Mouse (Mus musculus) megakaryocyte, embryonic 14.5 days (primary cell): ENCODE measurements at regions not wholly inside any gene's neighbourhood (a gene's known extent, or its start where the extent isn't known, plus 50 kb on each side); places are given as distances from the start of the nearest gene placed in this dataset.

Source experiments
- FLI1 ChIP-seq: IDR thresholded peaks from 2 replicates; pipeline ENCODE4 v1.6.1; 2012; ENCODE audit warnings: low read length, inconsistent platforms, mixed read lengths
- GATA1 ChIP-seq: IDR thresholded peaks from 3 replicates; pipeline ENCODE4 v1.6.1; 2012; ENCODE audit warnings: mixed read lengths, low read length, inconsistent platforms, borderline replicate concordance

DNA sequence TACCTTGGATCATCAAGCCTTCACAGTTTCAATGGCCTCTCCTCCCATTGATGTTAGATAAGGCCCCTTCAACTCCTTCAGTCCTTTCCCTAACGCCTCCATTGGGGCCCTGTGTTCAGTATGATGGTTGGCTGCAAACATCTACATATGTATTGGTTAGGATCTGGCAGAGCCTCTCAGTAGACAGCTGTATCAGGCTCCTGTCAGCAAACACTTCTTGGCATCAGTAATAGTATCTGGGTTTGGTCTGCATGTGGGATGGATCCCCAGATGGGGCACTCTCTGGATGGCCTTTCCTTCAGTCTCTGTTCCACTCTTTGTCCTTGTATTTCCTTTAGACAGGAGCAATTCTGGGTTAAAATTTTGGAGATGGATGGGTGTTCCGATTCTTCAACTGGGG lies 84.0 kb upstream of the N4bp1 start:
- TF ChIP-seq GATA1, result no peak
- TF ChIP-seq FLI1, result no peak
